ENCODE assay signal across 16 mouse cellular contexts in genomic region chr8:59174578-59175357, GRCm38 (mm10).
"Had no signal": no experiment of that assay in that cellular context is flagged by ENCODE, and none has a peak within 500 bp of the region (broad histone marks: within the 10 kb centered on the region; RNA-seq: fewer than 3 reads in every experiment).

No protein-coding gene starts in this region.

- H3K9ac ChIP-seq: liver, embryonic 13.5 days; midbrain, embryonic 15.5 days; neural tube, embryonic 13.5 days; stomach, embryonic 15.5 days had no signal

- DNase-seq: kidney, adult 11 months; kidney, postnatal 25 days; layer of hippocampus, adult 9-11 months; liver; liver, embryonic 13.5 days; lung, adult 18-20 months; lung, postnatal 4 days; retina, postnatal 1 day; right cerebral cortex, postnatal 4 days; thymus, adult 2 months; thymus, postnatal 25 days had no signal

- ATAC-seq: lung, postnatal 0 days; midbrain, embryonic 15.5 days had no signal

- H3K36me3 ChIP-seq: liver, embryonic 13.5 days; midbrain, embryonic 10.5 days; midbrain, embryonic 15.5 days; neural tube, embryonic 13.5 days; stomach, embryonic 15.5 days had no signal

- H3K4me2 ChIP-seq: liver, embryonic 13.5 days; midbrain, embryonic 15.5 days; neural tube, embryonic 13.5 days; stomach, embryonic 15.5 days had no signal

- H3K27me3 ChIP-seq: liver, embryonic 13.5 days; midbrain, embryonic 15.5 days; neural tube, embryonic 13.5 days; stomach, embryonic 15.5 days had no signal

- H3K9me3 ChIP-seq: liver, embryonic 13.5 days; midbrain, embryonic 10.5 days; midbrain, embryonic 15.5 days; neural tube, embryonic 13.5 days; stomach, embryonic 15.5 days had no signal

- H3K27ac ChIP-seq: liver, embryonic 13.5 days; midbrain, embryonic 10.5 days; midbrain, embryonic 15.5 days; neural tube, embryonic 13.5 days; stomach, embryonic 15.5 days had no signal

- H3K4me1 ChIP-seq: liver, embryonic 13.5 days; midbrain, embryonic 10.5 days; midbrain, embryonic 15.5 days; neural tube, embryonic 13.5 days; stomach, embryonic 15.5 days had no signal

- H3K4me3 ChIP-seq: liver, embryonic 13.5 days; midbrain, embryonic 10.5 days; midbrain, embryonic 15.5 days; neural tube, embryonic 13.5 days; stomach, embryonic 15.5 days had no signal
